Mouse (Mus musculus) left cerebral cortex, adult 2 months (tissue): ENCODE measurements around the gene Slc8a2. TPM values are rescaled to one million over a fixed set of nuclear protein-coding genes. Genes with fewer than 3 reads are reported as not detected.

Experiments used
- DNase-seq, 2 experiments: peaks; one replicate each; pipeline ENCODE4 v3.0.0; 2021 to 2022; ENCODE audit warnings: low spot score in 2 of 2, mixed read lengths in 1 of 2; ENCODE audit errors: extremely low spot score in 1 of 2
- H3K27ac ChIP-seq: fragments of 200-600 bp; 2 replicates; pipeline ENCODE4 v1.8.1; 2022
- H3K4me3 ChIP-seq: fragments of 200-600 bp; 2 replicates; pipeline ENCODE4 v1.8.1; 2022
- CTCF ChIP-seq: fragments of 200-600 bp; IDR thresholded peaks from 2 replicates; pipeline ENCODE4 v1.8.1; 2022; ENCODE audit warnings: antibody characterized with exemption, mild to moderate bottlenecking, moderate library complexity
- intact Hi-C: fragments of 180-260 bp; cut with DNase I; formaldehyde crosslinking; loops from one replicate; pipeline ENCODE4 v1.15.1; 2025
- long read RNA-seq, 2 experiments: library from polyadenylated mRNA; stranded (forward); transcript quantifications; one replicate each; pipeline ENCODE4 v2.0.0; 2021; ENCODE audit warnings: borderline mapping rate in 2 of 2
- total RNA-seq, 2 experiments: library from RNA; stranded (reverse); gene quantifications; 2 replicates each; pipeline ENCODE4 v1.2.3; 2021

The Slc8a2 gene
- 100 to 1,000 TPM; 226 TPM for total RNA-seq
- long read RNA-seq, experiment 1, full-length matches to known transcripts = 2 of 6 reads
- long read RNA-seq, experiment 1, partial matches to known transcripts = 0 of 6 reads
- long read RNA-seq, experiment 1, other reads (novel, unspliced or antisense) = 4 of 6 reads
- long read RNA-seq, experiment 2, partial matches to known transcripts = 0 of 8 reads
- long read RNA-seq, experiment 2, other reads (novel, unspliced or antisense) = 8 of 8 reads

GRCm38 (mm10) chr7:16129421-16129845 is at the start of gene Slc8a2:
TSS of gene Slc8a2 (plus strand) at chr7:16129826.
- Histone ChIP-seq H3K27ac (peak within 1 kb of the TSS; percentile 98), H3K4me3 (peak within 1 kb of the TSS; percentile 82)
- peak; percentile 87 for DNase-seq
- no peak for TF ChIP-seq CTCF
- intact Hi-C loops = no loop called here

- no peak for DNase-seq
- intact Hi-C loops = loop anchor here (10.0 kb wide), 1 partner anchor 165 kb away; the partner anchor contains the start of gene C5ar2
- Histone ChIP-seq H3K27ac (no peak overlapping the region), H3K4me3 (no peak overlapping the region)
- TF ChIP-seq CTCF = no peak
Measured at GRCm38 (mm10) chr7:16079947-16080346, 49.7 kb upstream of the Slc8a2 start.

- intact Hi-C loops = loop anchor here (10.0 kb wide), 1 partner anchor 164 kb away; the partner anchor contains the start of gene C5ar2
- no peak overlapping the region for H3K27ac ChIP-seq
- DNase-seq = no peak
- TF ChIP-seq CTCF = no peak
- H3K4me3 ChIP-seq = no peak overlapping the region
Measured at GRCm38 (mm10) chr7:16080581-16080980, 49.0 kb upstream of the Slc8a2 start.

- intact Hi-C loops = loop anchor here (10.0 kb wide), 1 partner anchor 161 kb away; the partner anchor contains the start of gene C5ar2
- DNase-seq = no peak
- Histone ChIP-seq H3K4me3 (no peak overlapping the region), H3K27ac (no peak overlapping the region)
- TF ChIP-seq CTCF = no peak
Measured at GRCm38 (mm10) chr7:16083361-16083760, 46.3 kb upstream of the Slc8a2 start.

- Histone ChIP-seq H3K4me3 (no peak overlapping the region), H3K27ac (no peak overlapping the region)
- no peak for DNase-seq
- TF ChIP-seq CTCF = no peak
- intact Hi-C loops = loop anchor here (10.0 kb wide), 1 partner anchor 157 kb away; the partner anchor contains the start of gene C5ar2
Measured at GRCm38 (mm10) chr7:16087587-16087986, 42.0 kb upstream of the Slc8a2 start.

- no peak overlapping the region for H3K4me3 ChIP-seq
- DNase-seq = no peak
- intact Hi-C loops = loop anchor here (10.0 kb wide), 1 partner anchor 170 kb away; no protein-coding TSS in a partner anchor
- no peak overlapping the region for H3K27ac ChIP-seq
- no peak for TF ChIP-seq CTCF
Measured at GRCm38 (mm10) chr7:16094592-16094991, 35.0 kb upstream of the Slc8a2 start.

GRCm38 (mm10) chr7:16098021-16099017 is 31.3 kb upstream of the Slc8a2 start, which contains the start of gene Napa:
TSS of gene Napa (plus strand) at chr7:16098458.
- intact Hi-C loops = loop anchor here (2.0 to 10.0 kb wide), 2 partner anchors 20 to 166 kb away; partner anchors contain the start of gene Kptn
- DNase-seq = peak; percentile 97 to 99
- peak; percentile 87 for TF ChIP-seq CTCF
- peak within 1 kb of the TSS; percentile 97 for H3K4me3 ChIP-seq
- peak within 1 kb of the TSS; percentile 90 for H3K27ac ChIP-seq

- intact Hi-C loops = loop anchor here (2.0 to 10.0 kb wide), 2 partner anchors 19 to 165 kb away; partner anchors contain the start of gene Kptn
- DNase-seq = no peak
- TF ChIP-seq CTCF = no peak
- Histone ChIP-seq H3K27ac (0 out of 2 replicates have a peak overlapping the region, but pooled peaks have one; percentile 65), H3K4me3 (peak overlapping the region; percentile 97)
Measured at GRCm38 (mm10) chr7:16099901-16100300, 29.7 kb upstream of the Slc8a2 start.

GRCm38 (mm10) chr7:16101081-16101480 is 28.5 kb upstream of the Slc8a2 start:
- no peak for TF ChIP-seq CTCF
- Histone ChIP-seq H3K4me3 (peak overlapping the region; percentile 34), H3K27ac (peak overlapping the region; percentile 65)
- DNase-seq = no peak
- intact Hi-C loops = no loop called here

GRCm38 (mm10) chr7:16101726-16102475 is 27.7 kb upstream of the Slc8a2 start:
- H3K4me3 ChIP-seq = peak overlapping the region; percentile 28
- no peak for TF ChIP-seq CTCF
- intact Hi-C loops = loop anchor here (2.0 kb wide), 1 partner anchor 29 kb away; no protein-coding TSS in a partner anchor
- DNase-seq = no peak
- peak overlapping the region; percentile 65 for H3K27ac ChIP-seq

GRCm38 (mm10) chr7:16102686-16103226 is 26.9 kb upstream of the Slc8a2 start:
- TF ChIP-seq CTCF = no peak
- DNase-seq = no peak
- intact Hi-C loops = loop anchor here (1.0 to 2.0 kb wide), 2 partner anchors 28 to 47 kb away; no protein-coding TSS in a partner anchor
- H3K4me3 ChIP-seq = no peak overlapping the region
- H3K27ac ChIP-seq = peak overlapping the region; percentile 94
